18 mouse cellular contexts compared by ENCODE assay signal in the genomic region with DNA sequence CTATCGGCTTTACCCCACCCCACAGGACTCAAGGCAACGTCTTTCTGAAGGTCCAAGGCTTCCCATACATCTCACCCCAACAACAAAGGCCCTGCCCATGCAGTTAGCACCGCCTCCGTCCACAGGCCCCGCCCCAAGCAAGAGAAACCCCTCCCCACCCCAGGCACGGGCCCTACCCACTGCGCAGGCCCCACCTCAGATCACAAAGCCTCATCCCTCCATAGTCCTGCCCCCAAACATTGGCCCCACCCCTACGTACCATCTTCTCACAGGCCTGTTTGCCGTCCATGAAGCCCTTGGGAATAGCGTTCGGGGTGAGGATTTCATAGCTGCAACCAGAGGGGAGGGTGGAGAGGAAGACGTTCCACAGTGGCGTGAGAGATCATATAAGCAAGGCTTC. TPM values are rescaled to one million over a fixed set of nuclear protein-coding genes. Genes with fewer than 3 reads are reported as not detected.
"Had no signal": no experiment of that assay in that cellular context is flagged by ENCODE, and none has a peak within 500 bp of the region (broad histone marks: within the 10 kb centered on the region; RNA-seq: fewer than 3 reads in every experiment).

No protein-coding gene starts in this region.

- H3K9me3 ChIP-seq: kidney, embryonic 15.5 days; midbrain, embryonic 12.5 days had no signal

- H3K36me3 ChIP-seq: kidney, embryonic 15.5 days; midbrain, embryonic 12.5 days; neural tube, embryonic 13.5 days had no signal

- ATAC-seq: liver, postnatal 0 days; lung, postnatal 0 days; midbrain, embryonic 16.5 days had no signal

- H3K9ac ChIP-seq: kidney, embryonic 15.5 days; liver, embryonic 14.5 days; liver, postnatal 0 days; lung, embryonic 14.5 days; midbrain, embryonic 12.5 days; neural tube, embryonic 13.5 days had no signal

- H3K4me3 ChIP-seq: kidney, embryonic 15.5 days; left cerebral cortex, adult 2 months; midbrain, embryonic 12.5 days; myocyte; neural tube, embryonic 13.5 days had no signal

- H3K4me2 ChIP-seq: kidney, embryonic 15.5 days; lung, embryonic 14.5 days; midbrain, embryonic 12.5 days; neural tube, embryonic 13.5 days had no signal

- DNase-seq: layer of hippocampus, postnatal 36 days; liver, postnatal 0 days; right cerebral cortex, postnatal 25 days; thymus, postnatal 25 days had no signal

- H3K4me1 ChIP-seq: kidney, embryonic 15.5 days; midbrain, embryonic 12.5 days; neural tube, embryonic 13.5 days had no signal

- H3K27ac ChIP-seq: kidney, embryonic 15.5 days; left cerebral cortex, adult 2 months; liver, embryonic 14.5 days; macrophage; midbrain, embryonic 12.5 days; neural tube, embryonic 13.5 days had no signal

RNA-seq across cellular contexts. Expression of a gene that starts 38.0 kb away (rescaled TPM):
- total RNA-seq: megakaryocyte, adult 5-6 weeks; monocyte, adult 5-6 weeks; neutrophil, adult 5-6 weeks had no signal
- polyA plus RNA-seq: macrophage had no signal

RNA-seq across cellular contexts. Expression of a gene that starts 42.2 kb away (rescaled TPM):
- polyA plus RNA-seq: thymus, postnatal 0 days had no signal
